Mouse (Mus musculus) thymus, adult 2 months (tissue): Measurements from ENCODE around the gene Ewsr1.

Experiments used
- CTCF ChIP-seq: fragments of 200-500 bp; IDR thresholded peaks from 2 replicates; pipeline ENCODE4 v1.5.1; 2012; ENCODE audit warnings: mild to moderate bottlenecking, control low read depth, low read length, moderate library complexity, borderline replicate concordance; ENCODE audit not compliant: control insufficient read depth, poor library complexity, insufficient read depth; ENCODE audit errors: extremely low read depth
- POLR2A ChIP-seq: fragments of 200-500 bp; IDR thresholded peaks from 2 replicates; pipeline ENCODE4 v1.6.1; 2012; ENCODE audit warnings: mild to moderate bottlenecking, low read length, control low read depth, moderate library complexity; ENCODE audit not compliant: control insufficient read depth, poor library complexity, insufficient read depth; ENCODE audit errors: extremely low read depth

DNA sequence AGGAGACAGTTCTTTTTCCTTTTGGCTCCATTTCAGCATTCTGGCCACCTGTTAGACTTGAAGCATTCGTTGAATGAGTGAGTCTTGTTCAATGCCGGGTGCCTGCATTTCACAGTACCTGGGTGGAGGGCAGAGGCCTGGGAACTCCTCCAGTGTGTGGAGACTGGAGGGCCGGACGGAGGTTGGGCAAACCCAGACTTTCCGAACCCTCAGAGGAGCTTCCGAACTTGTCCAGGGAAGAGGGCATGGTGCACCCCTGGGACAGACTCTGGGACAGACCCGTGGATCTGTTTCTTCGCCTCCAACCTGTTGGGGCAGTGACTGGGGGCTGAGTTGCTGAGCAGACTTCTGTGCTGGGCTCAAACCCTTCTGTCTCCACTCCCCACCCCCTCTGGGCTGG lies 42.0 kb downstream of the Ewsr1 start:
- TF ChIP-seq CTCF (no peak), POLR2A (no peak)
